Mouse (Mus musculus): Measurements from ENCODE around the gene Orai3. TPM values are rescaled to one million over a fixed set of nuclear protein-coding genes. Genes with fewer than 3 reads are reported as not detected.

Orai3 gene
- polyA plus RNA-seq, 1 experiment: 23.1 TPM

GRCm38 (mm10) chr7:127771262-127771661 is 1.6 kb downstream of the Orai3 start:
- H3K4me3 ChIP-seq (ENCODE audit: insufficient read depth, low read depth, low read length): 0 out of 2 replicates have a peak overlapping the region, but pooled peaks have one; percentile 7
- H3K27ac ChIP-seq (replicated peaks; ENCODE audit: low read depth, low read length): no peak overlapping the region
- H3K4me1 ChIP-seq (ENCODE audit: control insufficient read depth, insufficient read depth, insufficient read length, low read length): peaks cover 10% of the 10 kb centered on the region

- no peak overlapping the region for H3K27ac ChIP-seq (replicated peaks; ENCODE audit: low read depth, low read length)
- H3K4me3 ChIP-seq (ENCODE audit: insufficient read depth, low read depth, low read length): no peak overlapping the region
- H3K4me1 ChIP-seq (ENCODE audit: control insufficient read depth, insufficient read depth, insufficient read length, low read length): peaks cover 10% of the 10 kb centered on the region
These were observed 2.5 kb downstream of the Orai3 start for GRCm38 (mm10) chr7:127772080-127772479.

GRCm38 (mm10) chr7:127772557-127772956 is 2.9 kb downstream of the Orai3 start:
- Histone ChIP-seq H3K4me1 (ENCODE audit: control insufficient read depth, insufficient read depth, insufficient read length, low read length) (peaks cover 10% of the 10 kb centered on the region), H3K27ac (replicated peaks; ENCODE audit: low read depth, low read length) (no peak overlapping the region), H3K4me3 (ENCODE audit: insufficient read depth, low read depth, low read length) (no peak overlapping the region)

- Histone ChIP-seq H3K27ac (replicated peaks; ENCODE audit: low read depth, low read length) (0 out of 2 replicates have a peak overlapping the region, but pooled peaks have one; percentile 7), H3K4me3 (ENCODE audit: insufficient read depth, low read depth, low read length) (no peak overlapping the region), H3K4me1 (ENCODE audit: control insufficient read depth, insufficient read depth, insufficient read length, low read length) (peaks cover 10% of the 10 kb centered on the region)
These were observed 4.2 kb downstream of the Orai3 start for GRCm38 (mm10) chr7:127773664-127774384.

- Histone ChIP-seq H3K4me3 (ENCODE audit: insufficient read depth, low read depth, low read length) (peak overlapping the region; percentile 73), H3K4me1 (ENCODE audit: control insufficient read depth, insufficient read depth, insufficient read length, low read length) (peaks cover 10% of the 10 kb centered on the region), H3K27ac (replicated peaks; ENCODE audit: low read depth, low read length) (peak overlapping the region; percentile 68)
These were observed 6.2 kb downstream of the Orai3 start for GRCm38 (mm10) chr7:127775837-127776236.

GRCm38 (mm10) chr7:127776426-127776825 is 6.8 kb downstream of the Orai3 start, which contains the start of gene Setd1a:
Setd1a (plus strand) TSS chr7:127776670.
- Histone ChIP-seq H3K4me1 (ENCODE audit: control insufficient read depth, insufficient read depth, insufficient read length, low read length) (peaks cover 6% of the 10 kb centered on the region), H3K4me3 (ENCODE audit: insufficient read depth, low read depth, low read length) (peak within 1 kb of the TSS; percentile 73), H3K27ac (replicated peaks; ENCODE audit: low read depth, low read length) (peak within 1 kb of the TSS; percentile 97)

GRCm38 (mm10) chr7:127776878-127777473 is 7.4 kb downstream of the Orai3 start:
- Histone ChIP-seq H3K4me3 (ENCODE audit: insufficient read depth, low read depth, low read length) (peak overlapping the region; percentile 73), H3K4me1 (ENCODE audit: control insufficient read depth, insufficient read depth, insufficient read length, low read length) (peaks cover 6% of the 10 kb centered on the region), H3K27ac (replicated peaks; ENCODE audit: low read depth, low read length) (peak overlapping the region; percentile 97)

GRCm38 (mm10) chr7:127777474-127778266 is 8.1 kb downstream of the Orai3 start:
- H3K4me3 ChIP-seq (ENCODE audit: insufficient read depth, low read depth, low read length): peak overlapping the region; percentile 73
- peak overlapping the region; percentile 69; the same call in 1 of the 2 replicates for H3K27ac ChIP-seq (replicated peaks; ENCODE audit: low read depth, low read length)
- H3K4me1 ChIP-seq (ENCODE audit: control insufficient read depth, insufficient read depth, insufficient read length, low read length): peaks cover 6% of the 10 kb centered on the region

GRCm38 (mm10) chr7:127778350-127778749 is 8.7 kb downstream of the Orai3 start:
- peak overlapping the region; percentile 73 for H3K4me3 ChIP-seq (ENCODE audit: insufficient read depth, low read depth, low read length)
- peaks cover 6% of the 10 kb centered on the region for H3K4me1 ChIP-seq (ENCODE audit: control insufficient read depth, insufficient read depth, insufficient read length, low read length)
- H3K27ac ChIP-seq (replicated peaks; ENCODE audit: low read depth, low read length): no peak overlapping the region

GRCm38 (mm10) chr7:127785308-127785707 is 15.7 kb downstream of the Orai3 start, which contains the start of gene Gm49388:
Gm49388 (plus strand) TSS chr7:127785608.
- Histone ChIP-seq H3K4me1 (ENCODE audit: control insufficient read depth, insufficient read depth, insufficient read length, low read length) (no peaks in the 10 kb centered on the region), H3K27ac (replicated peaks; ENCODE audit: low read depth, low read length) (no peak within 1 kb of the TSS), H3K4me3 (ENCODE audit: insufficient read depth, low read depth, low read length) (no peak within 1 kb of the TSS)

GRCm38 (mm10) chr7:127797076-127797845 is 27.6 kb downstream of the Orai3 start:
- Histone ChIP-seq H3K4me1 (ENCODE audit: control insufficient read depth, insufficient read depth, insufficient read length, low read length) (peaks cover 7% of the 10 kb centered on the region; the same call in 1 of the 2 replicates), H3K4me3 (ENCODE audit: insufficient read depth, low read depth, low read length) (no peak overlapping the region), H3K27ac (replicated peaks; ENCODE audit: low read depth, low read length) (no peak overlapping the region)

GRCm38 (mm10) chr7:127798591-127798990 is 29.0 kb downstream of the Orai3 start:
- no peak overlapping the region for H3K27ac ChIP-seq (replicated peaks; ENCODE audit: low read depth, low read length)
- H3K4me3 ChIP-seq (ENCODE audit: insufficient read depth, low read depth, low read length): no peak overlapping the region
- peaks cover 8% of the 10 kb centered on the region; the same call in 1 of the 2 replicates for H3K4me1 ChIP-seq (ENCODE audit: control insufficient read depth, insufficient read depth, insufficient read length, low read length)

GRCm38 (mm10) chr7:127799211-127799610 is 29.6 kb downstream of the Orai3 start:
- H3K4me1 ChIP-seq (ENCODE audit: control insufficient read depth, insufficient read depth, insufficient read length, low read length): peaks cover 8% of the 10 kb centered on the region; the same call in 1 of the 2 replicates
- no peak overlapping the region for H3K4me3 ChIP-seq (ENCODE audit: insufficient read depth, low read depth, low read length)
- H3K27ac ChIP-seq (replicated peaks; ENCODE audit: low read depth, low read length): no peak overlapping the region

GRCm38 (mm10) chr7:127799738-127800137 is 30.1 kb downstream of the Orai3 start:
- Histone ChIP-seq H3K27ac (replicated peaks; ENCODE audit: low read depth, low read length) (no peak overlapping the region), H3K4me3 (ENCODE audit: insufficient read depth, low read depth, low read length) (no peak overlapping the region), H3K4me1 (ENCODE audit: control insufficient read depth, insufficient read depth, insufficient read length, low read length) (peaks cover 8% of the 10 kb centered on the region; the same call in 1 of the 2 replicates)
